Mouse (Mus musculus) liver, embryonic 12.5 days (tissue): ENCODE results near the gene Kif1a. TPM values are rescaled to one million over a fixed set of nuclear protein-coding genes. Genes with fewer than 3 reads are reported as not detected.
"Not testable (repeated sequence)": the region's sequence is repeated elsewhere in the genome, so short reads cannot be mapped to it uniquely, and the experiment has no call there.

Experiments used
- ATAC-seq: fragments of 200-750 bp; cut with Nextera tagmentation; 2 replicates; pipeline ENCODE4 v1.8.0; 2017; ENCODE audit warnings: moderate number of reproducible peaks, mild to moderate bottlenecking, moderate library complexity
- H3K27ac ChIP-seq: fragments of 300-500 bp; sonication (generic); 2 replicates; pipeline ENCODE4 v1.5.1; 2016; ENCODE audit warnings: mild to moderate bottlenecking
- H3K27me3 ChIP-seq: fragments of 300-500 bp; sonication (generic); replicated peaks from 2 replicates; pipeline ENCODE4 v1.6.1; 2016; ENCODE audit warnings: mild to moderate bottlenecking, moderate library complexity
- H3K36me3 ChIP-seq: fragments of 300-500 bp; sonication (generic); 2 replicates; pipeline ENCODE4 v1.6.1; 2016; ENCODE audit warnings: mild to moderate bottlenecking, moderate library complexity
- H3K4me1 ChIP-seq: fragments of 300-500 bp; sonication (generic); 2 replicates; pipeline ENCODE4 v1.6.1; 2016
- H3K4me2 ChIP-seq: fragments of 300-500 bp; sonication (generic); 2 replicates; pipeline ENCODE4 v1.6.1; 2016; ENCODE audit warnings: mild to moderate bottlenecking, moderate library complexity
- H3K4me3 ChIP-seq: fragments of 300-500 bp; sonication (generic); 2 replicates; pipeline ENCODE4 v1.5.1; 2016; ENCODE audit warnings: mild to moderate bottlenecking, moderate library complexity
- H3K9ac ChIP-seq: fragments of 300-500 bp; sonication (generic); 2 replicates; pipeline ENCODE4 v1.6.1; 2016; ENCODE audit warnings: mild to moderate bottlenecking, moderate library complexity
- H3K9me3 ChIP-seq: fragments of 300-500 bp; sonication (generic); replicated peaks from 2 replicates; pipeline ENCODE4 v1.6.1; 2016; ENCODE audit warnings: mild to moderate bottlenecking, moderate library complexity
- WGBS: fragments of 180-500 bp; shearing (Covaris S2); methylation state at CpG from one replicate; pipeline ENCODE4 v1.1.7; 2016; ENCODE audit not compliant: insufficient replicate concordance; 5-methylcytosine and 5-hydroxymethylcytosine counted together
- polyA plus RNA-seq: library from polyadenylated mRNA; unstranded; fragments of >200 nt; fragmentation: Nextera tagmentation; extraction: Ambion mirVana; gene quantifications from 2 replicates; pipeline ENCODE4 v1.2.1, GENCODE M21; 2016

Gene Kif1a
- polyA plus RNA-seq, 1 experiment from 2014 or later: 0.38 TPM

- Histone ChIP-seq H3K4me3 (no peak overlapping the region), H3K4me2 (no peak overlapping the region), H3K9me3 (no peaks in the 10 kb centered on the region), H3K36me3 (no peaks in the 10 kb centered on the region), H3K9ac (no peak overlapping the region), H3K27me3 (peaks cover 6% of the 10 kb centered on the region; the same call in 1 of the 2 replicates), H3K4me1 (0 out of 2 replicates have a peak, but pooled peaks cover 8% of the 10 kb centered on the region), H3K27ac (no peak overlapping the region)
- no peak for ATAC-seq
- WGBS: 61% methylated on average over 7 of the region's 7 CpGs
These were observed 120.5 kb downstream of the Kif1a start for GRCm38 (mm10) chr1:92981056-92981845.

- no peaks in the 10 kb centered on the region for H3K9me3 ChIP-seq
- H3K36me3 ChIP-seq: no peaks in the 10 kb centered on the region
- no peak overlapping the region for H3K4me3 ChIP-seq
- H3K4me1 ChIP-seq: 0 out of 2 replicates have a peak, but pooled peaks cover 11% of the 10 kb centered on the region
- peaks cover 6% of the 10 kb centered on the region; the same call in 1 of the 2 replicates for H3K27me3 ChIP-seq
- no peak overlapping the region for H3K27ac ChIP-seq
- 42% methylated on average over 11 of the region's 11 CpGs for WGBS
- ATAC-seq: no peak
- no peak overlapping the region for H3K4me2 ChIP-seq
- no peak overlapping the region for H3K9ac ChIP-seq
These were observed 122.6 kb downstream of the Kif1a start for GRCm38 (mm10) chr1:92979073-92979602.

- Histone ChIP-seq H3K4me3 (no peak overlapping the region), H3K4me2 (no peak overlapping the region), H3K27ac (no peak overlapping the region), H3K9me3 (no peaks in the 10 kb centered on the region), H3K36me3 (no peaks in the 10 kb centered on the region), H3K27me3 (peaks cover 6% of the 10 kb centered on the region; the same call in 1 of the 2 replicates), H3K4me1 (0 out of 2 replicates have a peak, but pooled peaks cover 11% of the 10 kb centered on the region), H3K9ac (no peak overlapping the region)
- 36% methylated on average over 7 of the region's 7 CpGs for WGBS
- ATAC-seq: no peak
These were observed 123.1 kb downstream of the Kif1a start for GRCm38 (mm10) chr1:92978645-92979044.

GRCm38 (mm10) chr1:92976141-92976566 is 125.6 kb downstream of the Kif1a start:
- ATAC-seq: no peak
- no peaks in the 10 kb centered on the region for H3K9me3 ChIP-seq
- H3K4me1 ChIP-seq: 0 out of 2 replicates have a peak, but pooled peaks cover 11% of the 10 kb centered on the region
- H3K36me3 ChIP-seq: no peaks in the 10 kb centered on the region
- H3K4me2 ChIP-seq: no peak overlapping the region
- WGBS: 45% methylated on average over 6 of the region's 6 CpGs
- no peak overlapping the region for H3K9ac ChIP-seq
- peaks cover 6% of the 10 kb centered on the region; the same call in 1 of the 2 replicates for H3K27me3 ChIP-seq
- H3K4me3 ChIP-seq: no peak overlapping the region
- H3K27ac ChIP-seq: no peak overlapping the region

GRCm38 (mm10) chr1:92972854-92973253 is 128.9 kb downstream of the Kif1a start:
- Histone ChIP-seq H3K9me3 (no peaks in the 10 kb centered on the region), H3K4me2 (no peak overlapping the region), H3K27me3 (no peaks in the 10 kb centered on the region), H3K27ac (no peak overlapping the region), H3K4me1 (0 out of 2 replicates have a peak, but pooled peaks cover 2% of the 10 kb centered on the region), H3K4me3 (no peak overlapping the region), H3K9ac (no peak overlapping the region), H3K36me3 (no peaks in the 10 kb centered on the region)
- WGBS: 33% methylated on average over 1 of the region's 1 CpGs
- no peak for ATAC-seq

- WGBS: 52% methylated on average over 7 of the region's 7 CpGs
- no peak overlapping the region for H3K27ac ChIP-seq
- H3K4me3 ChIP-seq: no peak overlapping the region
- H3K4me2 ChIP-seq: no peak overlapping the region
- H3K9me3 ChIP-seq: no peaks in the 10 kb centered on the region
- ATAC-seq: no peak
- H3K36me3 ChIP-seq: no peaks in the 10 kb centered on the region
- no peak overlapping the region for H3K9ac ChIP-seq
- 0 out of 2 replicates have a peak, but pooled peaks cover 2% of the 10 kb centered on the region for H3K4me1 ChIP-seq
- H3K27me3 ChIP-seq: no peaks in the 10 kb centered on the region
These were observed 129.6 kb downstream of the Kif1a start for GRCm38 (mm10) chr1:92971879-92972795.

GRCm38 (mm10) chr1:92970791-92971190 is 131.0 kb downstream of the Kif1a start:
- not testable (repeated sequence) for H3K4me1 ChIP-seq, H3K27me3 ChIP-seq, H3K9ac ChIP-seq, H3K9me3 ChIP-seq, H3K4me2 ChIP-seq, ATAC-seq, H3K36me3 ChIP-seq, H3K27ac ChIP-seq, H3K4me3 ChIP-seq
- WGBS: 78% methylated on average over 6 of the region's 6 CpGs

Other genes with a start within 250 kb of the Kif1a start
- 0.04 and 0.11 TPM in 2 replicates for gene Ankmy1, start 199.0 kb downstream of the Kif1a start, polyA plus RNA-seq
- 7.2 and 7.7 TPM in 2 replicates for gene Dusp28, start 195.0 kb downstream of the Kif1a start, polyA plus RNA-seq
- 22.1 and 22.3 TPM in 2 replicates for gene Rnpepl1, start 191.2 kb downstream of the Kif1a start, polyA plus RNA-seq
- 12.5 and 12.6 TPM in 2 replicates for gene Capn10, start 167.6 kb downstream of the Kif1a start, polyA plus RNA-seq
- 0.36 and 0.51 TPM in 2 replicates for gene Gpr35, start 151.1 kb downstream of the Kif1a start, polyA plus RNA-seq
- not detected in 2 replicates for gene Aqp12, start 95.6 kb downstream of the Kif1a start, polyA plus RNA-seq
- 1.7 and 2.2 TPM in 2 replicates for gene Agxt, start 33.3 kb upstream of the Kif1a start, polyA plus RNA-seq
- gene 2310007B03Rik, start 59.0 kb upstream of the Kif1a start, polyA plus RNA-seq: not detected in 2 replicates
- 0.02 and 0.04 TPM in 2 replicates for gene Crocc2, start 66.8 kb upstream of the Kif1a start, polyA plus RNA-seq
- gene Sned1, start 133.9 kb upstream of the Kif1a start, polyA plus RNA-seq: 0.52 and 1.4 TPM in 2 replicates
- gene Mterf4, start 204.0 kb upstream of the Kif1a start, polyA plus RNA-seq: 17.4 and 17.5 TPM in 2 replicates
- gene Ppp1r7, start 240.9 kb upstream of the Kif1a start, polyA plus RNA-seq: 58.6 and 59.6 TPM in 2 replicates
- gene Pask, start 241.5 kb upstream of the Kif1a start, polyA plus RNA-seq: 9.7 and 10.0 TPM in 2 replicates